Mouse (Mus musculus): ENCODE data around the gene Rab14. TPM values are rescaled to one million over a fixed set of nuclear protein-coding genes. Genes with fewer than 3 reads are reported as not detected.

The Rab14 gene
- 248 and 271 TPM in 2 replicates for polyA plus RNA-seq (2014; fragmentation: Nextera tagmentation; extraction: Ambion mirVana)

- H3K4me3 ChIP-seq (ENCODE audit: low read depth, low read length): peak within 1 kb of the TSS; percentile 100
- H3K9ac ChIP-seq (ENCODE audit: low read length): peak within 1 kb of the TSS; percentile 99
- no peaks in the 10 kb centered on the region for H3K27me3 ChIP-seq (ENCODE audit: control insufficient read depth, insufficient read depth, low read length)
- H3K4me2 ChIP-seq (ENCODE audit: low read depth): peak within 1 kb of the TSS; percentile 69
- H3K27ac ChIP-seq (ENCODE audit: low read depth, low read length): peak within 1 kb of the TSS; percentile 94
- ATAC-seq (ENCODE audit: insufficient read depth, low FRiP score, low TSS enrichment): peak; percentile 97
- H3K9me3 ChIP-seq (ENCODE audit: control insufficient read depth, low read length): no peaks in the 10 kb centered on the region
- H3K4me1 ChIP-seq (ENCODE audit: control insufficient read depth, insufficient read depth, low read length): peaks cover 9% of the 10 kb centered on the region
- under 1% methylated on average over 47 of the region's 47 CpGs for WGBS
- no peaks in the 10 kb centered on the region for H3K36me3 ChIP-seq (ENCODE audit: control insufficient read depth, insufficient read depth, low read length)
- peak; percentile 100 for DNase-seq (ENCODE audit: low spot score)
Observed at GRCm38 (mm10) chr2:35200898-35201668, at the start of gene Rab14. Rab14 (minus strand) TSS chr2:35201120.

- Histone ChIP-seq H3K9ac (ENCODE audit: low read length) (no peak overlapping the region), H3K9me3 (ENCODE audit: control insufficient read depth, low read length) (no peaks in the 10 kb centered on the region), H3K27ac (ENCODE audit: low read depth, low read length) (no peak overlapping the region), H3K36me3 (ENCODE audit: control insufficient read depth, insufficient read depth, low read length) (no peaks in the 10 kb centered on the region), H3K27me3 (ENCODE audit: control insufficient read depth, insufficient read depth, low read length) (no peaks in the 10 kb centered on the region), H3K4me3 (ENCODE audit: low read depth, low read length) (no peak overlapping the region), H3K4me1 (ENCODE audit: control insufficient read depth, insufficient read depth, low read length) (no peaks in the 10 kb centered on the region), H3K4me2 (ENCODE audit: low read depth) (no peak overlapping the region)
- 77% methylated on average over 5 of the region's 5 CpGs for WGBS
- DNase-seq (ENCODE audit: low spot score) (no peak), ATAC-seq (ENCODE audit: insufficient read depth, low FRiP score, low TSS enrichment) (no peak)
Observed at GRCm38 (mm10) chr2:35247763-35248162, 46.8 kb upstream of the Rab14 start.

GRCm38 (mm10) chr2:35244241-35244640 lies 43.3 kb upstream of the Rab14 start:
- H3K4me1 ChIP-seq (ENCODE audit: control insufficient read depth, insufficient read depth, low read length): no peaks in the 10 kb centered on the region
- no peak for DNase-seq (ENCODE audit: low spot score)
- no peaks in the 10 kb centered on the region for H3K9me3 ChIP-seq (ENCODE audit: control insufficient read depth, low read length)
- no peak overlapping the region for H3K27ac ChIP-seq (ENCODE audit: low read depth, low read length)
- 66% methylated on average over 3 of the region's 3 CpGs for WGBS
- ATAC-seq (ENCODE audit: insufficient read depth, low FRiP score, low TSS enrichment): no peak
- no peak overlapping the region for H3K4me3 ChIP-seq (ENCODE audit: low read depth, low read length)
- no peaks in the 10 kb centered on the region for H3K36me3 ChIP-seq (ENCODE audit: control insufficient read depth, insufficient read depth, low read length)
- H3K4me2 ChIP-seq (ENCODE audit: low read depth): no peak overlapping the region
- H3K27me3 ChIP-seq (ENCODE audit: control insufficient read depth, insufficient read depth, low read length): no peaks in the 10 kb centered on the region
- no peak overlapping the region for H3K9ac ChIP-seq (ENCODE audit: low read length)

GRCm38 (mm10) chr2:35235021-35235420 lies 34.1 kb upstream of the Rab14 start:
- Histone ChIP-seq H3K9ac (ENCODE audit: low read length) (no peak overlapping the region), H3K4me3 (ENCODE audit: low read depth, low read length) (no peak overlapping the region), H3K9me3 (ENCODE audit: control insufficient read depth, low read length) (no peaks in the 10 kb centered on the region), H3K4me2 (ENCODE audit: low read depth) (no peak overlapping the region), H3K4me1 (ENCODE audit: control insufficient read depth, insufficient read depth, low read length) (no peaks in the 10 kb centered on the region), H3K27me3 (ENCODE audit: control insufficient read depth, insufficient read depth, low read length) (no peaks in the 10 kb centered on the region), H3K27ac (ENCODE audit: low read depth, low read length) (no peak overlapping the region), H3K36me3 (ENCODE audit: control insufficient read depth, insufficient read depth, low read length) (no peaks in the 10 kb centered on the region)
- DNase-seq (ENCODE audit: low spot score): no peak
- WGBS: 89% methylated on average over 6 of the region's 6 CpGs
- no peak for ATAC-seq (ENCODE audit: insufficient read depth, low FRiP score, low TSS enrichment)

GRCm38 (mm10) chr2:35233898-35234297 lies 33.0 kb upstream of the Rab14 start:
- DNase-seq (ENCODE audit: low spot score) (no peak), ATAC-seq (ENCODE audit: insufficient read depth, low FRiP score, low TSS enrichment) (no peak)
- 16% methylated on average over 3 of the region's 3 CpGs for WGBS
- Histone ChIP-seq H3K36me3 (ENCODE audit: control insufficient read depth, insufficient read depth, low read length) (no peaks in the 10 kb centered on the region), H3K4me2 (ENCODE audit: low read depth) (no peak overlapping the region), H3K27ac (ENCODE audit: low read depth, low read length) (no peak overlapping the region), H3K9ac (ENCODE audit: low read length) (no peak overlapping the region), H3K4me3 (ENCODE audit: low read depth, low read length) (no peak overlapping the region), H3K9me3 (ENCODE audit: control insufficient read depth, low read length) (no peaks in the 10 kb centered on the region), H3K4me1 (ENCODE audit: control insufficient read depth, insufficient read depth, low read length) (no peaks in the 10 kb centered on the region), H3K27me3 (ENCODE audit: control insufficient read depth, insufficient read depth, low read length) (no peaks in the 10 kb centered on the region)

- H3K36me3 ChIP-seq (ENCODE audit: control insufficient read depth, insufficient read depth, low read length): no peaks in the 10 kb centered on the region
- DNase-seq (ENCODE audit: low spot score) (no peak), ATAC-seq (ENCODE audit: insufficient read depth, low FRiP score, low TSS enrichment) (no peak)
- H3K4me1 ChIP-seq (ENCODE audit: control insufficient read depth, insufficient read depth, low read length): no peaks in the 10 kb centered on the region
- no peaks in the 10 kb centered on the region for H3K9me3 ChIP-seq (ENCODE audit: control insufficient read depth, low read length)
- H3K27ac ChIP-seq (ENCODE audit: low read depth, low read length): no peak overlapping the region
- no peaks in the 10 kb centered on the region for H3K27me3 ChIP-seq (ENCODE audit: control insufficient read depth, insufficient read depth, low read length)
- no peak overlapping the region for H3K9ac ChIP-seq (ENCODE audit: low read length)
- no peak overlapping the region for H3K4me2 ChIP-seq (ENCODE audit: low read depth)
- 72% methylated on average over 17 of the region's 17 CpGs for WGBS
- no peak overlapping the region for H3K4me3 ChIP-seq (ENCODE audit: low read depth, low read length)
Observed at GRCm38 (mm10) chr2:35232595-35233445, 31.9 kb upstream of the Rab14 start.

- Histone ChIP-seq H3K27me3 (ENCODE audit: control insufficient read depth, insufficient read depth, low read length) (no peaks in the 10 kb centered on the region), H3K4me1 (ENCODE audit: control insufficient read depth, insufficient read depth, low read length) (no peaks in the 10 kb centered on the region), H3K4me2 (ENCODE audit: low read depth) (no peak overlapping the region), H3K9ac (ENCODE audit: low read length) (no peak overlapping the region), H3K36me3 (ENCODE audit: control insufficient read depth, insufficient read depth, low read length) (no peaks in the 10 kb centered on the region), H3K9me3 (ENCODE audit: control insufficient read depth, low read length) (no peaks in the 10 kb centered on the region), H3K27ac (ENCODE audit: low read depth, low read length) (no peak overlapping the region), H3K4me3 (ENCODE audit: low read depth, low read length) (no peak overlapping the region)
- 63% methylated on average over 2 of the region's 2 CpGs for WGBS
- no peak for DNase-seq (ENCODE audit: low spot score)
- ATAC-seq (ENCODE audit: insufficient read depth, low FRiP score, low TSS enrichment): no peak
Observed at GRCm38 (mm10) chr2:35231871-35232270, 31.0 kb upstream of the Rab14 start.

- no peaks in the 10 kb centered on the region for H3K27me3 ChIP-seq (ENCODE audit: control insufficient read depth, insufficient read depth, low read length)
- H3K9ac ChIP-seq (ENCODE audit: low read length): no peak overlapping the region
- H3K4me1 ChIP-seq (ENCODE audit: control insufficient read depth, insufficient read depth, low read length): no peaks in the 10 kb centered on the region
- H3K4me3 ChIP-seq (ENCODE audit: low read depth, low read length): no peak overlapping the region
- no peaks in the 10 kb centered on the region for H3K36me3 ChIP-seq (ENCODE audit: control insufficient read depth, insufficient read depth, low read length)
- H3K4me2 ChIP-seq (ENCODE audit: low read depth): no peak overlapping the region
- no peak overlapping the region for H3K27ac ChIP-seq (ENCODE audit: low read depth, low read length)
- ATAC-seq (ENCODE audit: insufficient read depth, low FRiP score, low TSS enrichment) (no peak), DNase-seq (ENCODE audit: low spot score) (no peak)
- 36% methylated on average over 8 of the region's 8 CpGs for whole genome bisulfite sequencing
- no peaks in the 10 kb centered on the region for H3K9me3 ChIP-seq (ENCODE audit: control insufficient read depth, low read length)
Observed at GRCm38 (mm10) chr2:35230215-35230614, 29.3 kb upstream of the Rab14 start.

Data from neural tube, embryonic 11.5 days (tissue).